Mouse (Mus musculus): ENCODE measurements at regions not wholly inside any gene's neighbourhood (a gene's known extent, or its start where the extent isn't known, plus 50 kb on each side); places are given as distances from the start of the nearest gene placed in this dataset.

DNA sequence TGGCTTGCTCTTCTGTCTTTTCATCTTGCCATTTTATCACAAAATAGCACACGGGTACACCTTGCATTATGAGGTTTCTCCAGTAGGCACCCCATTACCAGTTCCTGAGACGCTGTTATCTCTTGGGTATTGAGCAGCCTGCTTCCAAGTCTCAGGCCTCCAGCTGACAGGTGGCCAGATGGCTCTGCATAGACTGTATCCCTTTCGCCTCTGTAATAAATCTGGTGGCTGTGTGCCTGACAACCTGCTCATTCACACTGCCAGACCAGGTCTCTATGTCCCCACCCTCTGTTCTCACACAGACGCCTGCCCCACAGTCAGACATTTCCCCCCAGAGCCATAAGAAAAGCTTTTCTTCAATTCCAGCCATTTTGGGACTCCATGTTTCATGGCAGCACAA is 66.3 kb upstream of the Nckap5 start:
- no peak for TF ChIP-seq CTCF (conservative IDR thresholded peaks at IDR 0.05; ENCODE audit: low read length)
- no peak for TF ChIP-seq NANOG (IDR thresholded peaks at IDR 0.05; ENCODE audit: borderline replicate concordance, low read length)
